Comparison of ENCODE assay signal across 22 mouse cellular contexts in the genomic region with DNA sequence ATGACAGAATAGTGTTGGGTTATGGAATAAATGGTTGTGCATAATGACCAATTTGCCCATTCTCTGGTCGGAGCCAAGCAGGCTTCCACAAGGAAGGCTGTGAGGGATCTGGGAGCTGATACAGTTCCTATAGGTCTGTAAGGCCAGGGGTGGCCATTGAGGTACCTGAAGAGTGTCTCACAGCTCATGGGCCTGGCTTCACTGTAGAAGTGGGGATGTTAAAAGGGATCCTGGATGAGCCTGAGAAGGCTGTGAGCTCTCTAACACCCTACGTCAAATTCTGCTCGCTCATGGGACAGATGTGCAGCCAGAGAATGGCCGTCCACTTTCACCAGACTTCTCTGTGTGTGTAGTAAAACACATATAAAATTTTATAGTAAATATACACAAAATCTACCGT. TPM values are rescaled to one million over a fixed set of nuclear protein-coding genes. Genes with fewer than 3 reads are reported as not detected.
A peak's percentile ranks its signal among the peaks of the same experiment; 100 is the strongest.
DNase-seq lines count a peak whose midpoint lies in the region; ATAC-seq and TF ChIP-seq lines count a peak whose summit lies in the region.
"Had no signal": no experiment of that assay in that cellular context is flagged by ENCODE, and none has a peak within 500 bp of the region (broad histone marks: within the 10 kb centered on the region; RNA-seq: fewer than 3 reads in every experiment).

No protein-coding gene starts in this region.

- peak overlapping the region; percentile 91 for H3K4me3 ChIP-seq in erythroblast, embryonic 14.5 days (replicated peaks)
- H3K4me3 ChIP-seq in liver, embryonic 13.5 days (replicated peaks): peak overlapping the region; percentile 74
- peak overlapping the region; percentile 53 for H3K4me3 ChIP-seq in liver, postnatal 0 days (ENCODE audit: low read depth, low read length)
- H3K4me3 ChIP-seq: embryonic facial prominence, embryonic 12.5 days; forebrain, embryonic 15.5 days; heart, embryonic 15.5 days; hindbrain, embryonic 10.5 days had no signal

- no peaks in the 10 kb centered on the region for H3K27me3 ChIP-seq in erythroblast, embryonic 14.5 days (ENCODE audit: control insufficient read depth)
- no peaks in the 10 kb centered on the region for H3K27me3 ChIP-seq in liver, embryonic 13.5 days
- no peaks in the 10 kb centered on the region for H3K27me3 ChIP-seq in liver, postnatal 0 days (ENCODE audit: insufficient read depth, low read length)
- H3K27me3 ChIP-seq: embryonic facial prominence, embryonic 12.5 days; forebrain, embryonic 15.5 days had no signal

- no peak for TF ChIP-seq CTCF in liver, postnatal 0 days (IDR thresholded peaks at IDR 0.05; ENCODE audit: low read depth)

- 37% methylated on average over 5 of the region's 5 CpGs for WGBS in liver, embryonic 13.5 days (ENCODE audit: insufficient replicate concordance)
- 62% methylated on average over 5 of the region's 5 CpGs for WGBS in liver, postnatal 0 days (ENCODE audit: insufficient replicate concordance)

- peak; percentile 47 to 62 for DNase-seq in spleen, postnatal 10 days (ENCODE audit: low spot score in 2 of 2)
- no peak for DNase-seq in spleen, adult 18-20 months
- no peak for DNase-seq in liver, embryonic 13.5 days
- DNase-seq in liver, postnatal 0 days: no peak
- no peak for DNase-seq in heart, adult 11 months
- no peak for DNase-seq in left cerebral cortex, postnatal 36 days (ENCODE audit: low spot score in 2 of 2)
- DNase-seq in cerebellum, adult 11 months: no peak
- DNase-seq: adrenal gland, adult 8-10 months; adrenal gland, postnatal 36 days; cerebellum, adult 11-12 months; cerebellum, adult 9-10 months; cerebellum, postnatal 25 days; gastrocnemius, postnatal 36 days; heart, adult 18-20 months; heart, postnatal 14 days had no signal

- H3K36me3 ChIP-seq in erythroblast, embryonic 14.5 days (ENCODE audit: control insufficient read depth): peaks cover 66% of the 10 kb centered on the region
- peaks cover 32% of the 10 kb centered on the region for H3K36me3 ChIP-seq in liver, embryonic 13.5 days
- peaks cover 8% of the 10 kb centered on the region; the same call in 1 of the 2 replicates for H3K36me3 ChIP-seq in liver, postnatal 0 days (replicated peaks; ENCODE audit: insufficient read depth, low read length)
- H3K36me3 ChIP-seq: embryonic facial prominence, embryonic 12.5 days; forebrain, embryonic 15.5 days; heart, embryonic 15.5 days; hindbrain, embryonic 10.5 days had no signal

- peaks cover 86% of the 10 kb centered on the region for H3K4me1 ChIP-seq in erythroblast, embryonic 14.5 days (ENCODE audit: control insufficient read depth)
- peaks cover 63% of the 10 kb centered on the region for H3K4me1 ChIP-seq in liver, embryonic 13.5 days (replicated peaks)
- peaks cover 28% of the 10 kb centered on the region for H3K4me1 ChIP-seq in liver, postnatal 0 days (ENCODE audit: insufficient read depth)
- H3K4me1 ChIP-seq: embryonic facial prominence, embryonic 12.5 days; forebrain, embryonic 15.5 days; hindbrain, embryonic 10.5 days had no signal

- intact Hi-C loops in left cerebral cortex, postnatal 36 days (cut with DNase I): no loop called here

- peak overlapping the region; percentile 80 for H3K4me2 ChIP-seq in liver, embryonic 13.5 days
- H3K4me2 ChIP-seq in liver, postnatal 0 days (ENCODE audit: low read depth, low read length): peak overlapping the region; percentile 67
- H3K4me2 ChIP-seq: embryonic facial prominence, embryonic 12.5 days; forebrain, embryonic 15.5 days; heart, embryonic 11.5 days; heart, embryonic 15.5 days; hindbrain, embryonic 14.5 days had no signal

- ATAC-seq in liver, embryonic 13.5 days (ENCODE audit: low read depth): no peak; the same call in 1 of the 2 replicates
- 0 out of 2 replicates have a peak, but pooled peaks have one; percentile 7 for ATAC-seq in liver, postnatal 0 days
- ATAC-seq: forebrain, embryonic 15.5 days had no signal

- H3K27ac ChIP-seq in liver, embryonic 13.5 days: peak overlapping the region; percentile 98
- peak overlapping the region; percentile 94 for H3K27ac ChIP-seq in liver, postnatal 0 days (ENCODE audit: low read depth)
- H3K27ac ChIP-seq: embryonic facial prominence, embryonic 12.5 days; forebrain, embryonic 15.5 days; heart, embryonic 15.5 days; hindbrain, embryonic 10.5 days; hindbrain, embryonic 14.5 days had no signal

- H3K9ac ChIP-seq in liver, embryonic 13.5 days: peak overlapping the region; percentile 95
- H3K9ac ChIP-seq in liver, postnatal 0 days (replicated peaks): peak overlapping the region; percentile 75
- H3K9ac ChIP-seq: embryonic facial prominence, embryonic 12.5 days; forebrain, embryonic 15.5 days; heart, embryonic 15.5 days; hindbrain, embryonic 14.5 days had no signal

- H3K9me3 ChIP-seq in erythroblast, embryonic 14.5 days (ENCODE audit: control insufficient read depth, low read length): no peaks in the 10 kb centered on the region
- no peaks in the 10 kb centered on the region for H3K9me3 ChIP-seq in liver, embryonic 13.5 days (replicated peaks)
- H3K9me3 ChIP-seq in liver, postnatal 0 days (ENCODE audit: low read length): no peaks in the 10 kb centered on the region
- H3K9me3 ChIP-seq: embryonic facial prominence, embryonic 12.5 days; forebrain, embryonic 15.5 days; heart, embryonic 15.5 days; hindbrain, embryonic 10.5 days had no signal

- TF ChIP-seq EP300 in liver, postnatal 0 days (IDR thresholded peaks at IDR 0.05; ENCODE audit: low read depth): no peak

RNA-seq across cellular contexts. Expression of a gene that starts 1.3 kb away (rescaled TPM):
- 141 and 161 TPM in 2 replicates for polyA plus RNA-seq in erythroblast, embryonic 14.5 days (2012)
- polyA plus RNA-seq in liver, embryonic 13.5 days (2015; fragmentation: Nextera tagmentation; extraction: Ambion mirVana): 156 and 167 TPM in 2 replicates
- 58.8 and 63.7 TPM in 2 replicates for polyA plus RNA-seq in liver, postnatal 0 days (2015; fragmentation: Nextera tagmentation; extraction: Ambion mirVana)
- total RNA-seq in left cerebral cortex, postnatal 36 days (2021): 10 to 100 TPM; 15.5 to 17.7 TPM

Comparison
In these comparisons a context has a peak if more than half of its experiments do, and no peak if none do; other contexts are left out.
1. DNase-seq: peak in spleen, postnatal 10 days (2 of 2); none in spleen, adult 18-20 months (0 of 2), liver, embryonic 13.5 days (single experiment), liver, postnatal 0 days (single experiment), heart, adult 11 months (single experiment), left cerebral cortex, postnatal 36 days (0 of 2) and cerebellum, adult 11 months (single experiment).
2. Peak in every context shown above with its lines, with median percentiles within 50 percentile points of each other: H3K4me3 ChIP-seq.